Mouse (Mus musculus) midbrain, embryonic 13.5 days (tissue): ENCODE data around the gene Ccdc169. TPM values are rescaled to one million over a fixed set of nuclear protein-coding genes. Genes with fewer than 3 reads are reported as not detected.

Source experiments
- ATAC-seq: fragments of 200-750 bp; cut with Nextera tagmentation; 2 replicates; pipeline ENCODE4 v1.8.0; 2017; ENCODE audit warnings: mild to moderate bottlenecking, moderate TSS enrichment, moderate library complexity
- H3K27ac ChIP-seq: fragments of 300-500 bp; sonication (generic); 2 replicates; pipeline ENCODE4 v1.5.1; 2015; ENCODE audit warnings: inconsistent platforms, mild to moderate bottlenecking, moderate library complexity
- H3K27me3 ChIP-seq: fragments of 300-500 bp; sonication (generic); 2 replicates; pipeline ENCODE4 v1.6.1; 2015; ENCODE audit warnings: mild to moderate bottlenecking, inconsistent platforms
- H3K36me3 ChIP-seq: fragments of 300-500 bp; sonication (generic); 2 replicates; pipeline ENCODE4 v1.6.1; 2015; ENCODE audit warnings: mild to moderate bottlenecking, inconsistent platforms
- H3K4me1 ChIP-seq: fragments of 300-500 bp; sonication (generic); replicated peaks from 2 replicates; pipeline ENCODE4 v1.6.1; 2015; ENCODE audit warnings: inconsistent platforms
- H3K4me2 ChIP-seq: fragments of 300-500 bp; sonication (generic); replicated peaks from 2 replicates; pipeline ENCODE4 v1.6.1; 2015; ENCODE audit warnings: moderate library complexity, mild to moderate bottlenecking, inconsistent platforms
- H3K4me3 ChIP-seq: fragments of 300-500 bp; sonication (generic); replicated peaks from 2 replicates; pipeline ENCODE4 v1.5.1; 2015; ENCODE audit warnings: mild to moderate bottlenecking, inconsistent platforms
- H3K9ac ChIP-seq: fragments of 300-500 bp; sonication (generic); replicated peaks from 2 replicates; pipeline ENCODE4 v1.6.1; 2015; ENCODE audit warnings: mild to moderate bottlenecking, inconsistent platforms
- H3K9me3 ChIP-seq: fragments of 300-500 bp; sonication (generic); 2 replicates; pipeline ENCODE4 v1.6.1; 2016; ENCODE audit warnings: mild to moderate bottlenecking, inconsistent platforms
- WGBS: fragments of 180-500 bp; shearing (Covaris S2); methylation state at CpG from one replicate; pipeline ENCODE4 v1.1.7; 2015; 5-methylcytosine and 5-hydroxymethylcytosine counted together
- polyA plus RNA-seq: library from polyadenylated mRNA; unstranded; fragments of >200 nt; fragmentation: Nextera tagmentation; extraction: Ambion mirVana; gene quantifications from 2 replicates; pipeline ENCODE4 v1.2.1, GENCODE M21; 2015

The Ccdc169 gene
- polyA plus RNA-seq = 0.05 TPM in 1 of 2 replicates, not detected in the other

GRCm38 (mm10) chr3:55137039-55137438 lies at the start of gene Ccdc169:
Ccdc169 (plus strand) TSS chr3:55137339.
- no peak for ATAC-seq
- H3K9ac ChIP-seq = no peak within 1 kb of the TSS
- no peaks in the 10 kb centered on the region for H3K4me1 ChIP-seq
- no peaks in the 10 kb centered on the region for H3K9me3 ChIP-seq
- no peak within 1 kb of the TSS for H3K4me3 ChIP-seq
- no peaks in the 10 kb centered on the region for H3K27me3 ChIP-seq
- H3K36me3 ChIP-seq = peaks cover 43% of the 10 kb centered on the region
- H3K4me2 ChIP-seq = no peak within 1 kb of the TSS
- no peak within 1 kb of the TSS for H3K27ac ChIP-seq

DNA sequence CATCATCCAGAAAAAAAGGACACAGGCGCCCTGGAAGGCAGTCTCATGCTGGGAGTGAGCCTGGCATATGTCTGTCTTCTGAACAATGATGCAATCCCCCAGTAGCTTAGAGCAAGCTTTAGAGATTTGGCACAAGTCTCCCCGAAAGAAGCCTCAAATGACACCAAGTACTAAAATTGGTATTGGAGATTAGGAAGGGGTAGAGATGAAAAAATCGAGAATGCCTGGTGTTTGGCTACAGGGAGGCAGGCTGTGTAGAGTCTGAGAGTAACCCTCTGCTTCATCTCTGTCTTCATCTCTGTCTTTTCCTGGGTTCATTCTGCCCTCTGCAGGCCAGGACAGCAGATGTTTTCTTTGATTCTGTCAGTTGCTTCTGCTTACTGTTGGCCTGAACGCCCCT lies 49.8 kb upstream of the Ccdc169 start:
- peaks cover 5% of the 10 kb centered on the region for H3K4me1 ChIP-seq
- WGBS = 69% methylated on average over 4 of the region's 4 CpGs

DNA sequence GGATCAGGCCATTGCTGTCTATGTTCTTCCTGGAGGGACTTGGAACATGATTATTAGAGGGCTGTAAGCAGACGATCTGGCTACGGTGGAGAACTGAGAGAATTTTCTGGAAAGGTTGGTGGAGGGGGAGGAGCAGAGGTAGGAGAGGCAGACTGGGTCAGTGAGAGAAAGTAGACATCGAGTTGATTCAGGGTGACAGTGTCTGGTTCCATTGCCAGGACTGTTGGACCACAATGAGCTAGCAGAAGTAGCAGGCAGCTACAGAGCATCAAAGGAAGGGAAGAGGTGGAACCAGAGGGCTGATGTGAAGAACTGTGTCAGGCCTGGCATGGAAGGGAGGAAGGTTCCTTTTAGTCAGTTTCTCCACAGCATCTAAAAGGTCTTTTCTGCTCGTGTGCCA lies 48.8 kb upstream of the Ccdc169 start:
- H3K9ac ChIP-seq = no peak overlapping the region
- whole genome bisulfite sequencing = 78% methylated on average over 4 of the region's 4 CpGs
- no peak overlapping the region for H3K4me3 ChIP-seq
- no peaks in the 10 kb centered on the region for H3K27me3 ChIP-seq
- H3K36me3 ChIP-seq = no peaks in the 10 kb centered on the region
- H3K27ac ChIP-seq = no peak overlapping the region
- H3K9me3 ChIP-seq = no peaks in the 10 kb centered on the region
- H3K4me2 ChIP-seq = no peak overlapping the region
- no peak for ATAC-seq
- peaks cover 5% of the 10 kb centered on the region for H3K4me1 ChIP-seq

More for the DNA sequence above, 49.8 kb upstream of the Ccdc169 start:
- H3K9me3 ChIP-seq = no peaks in the 10 kb centered on the region
- H3K27ac ChIP-seq = no peak overlapping the region
- no peak overlapping the region for H3K4me3 ChIP-seq
- no peak for ATAC-seq
- no peak overlapping the region for H3K4me2 ChIP-seq
- no peak overlapping the region for H3K9ac ChIP-seq
- H3K36me3 ChIP-seq = no peaks in the 10 kb centered on the region
- H3K27me3 ChIP-seq = no peaks in the 10 kb centered on the region

- ATAC-seq = no peak
- Histone ChIP-seq H3K27me3 (no peaks in the 10 kb centered on the region), H3K4me2 (no peak overlapping the region), H3K27ac (no peak overlapping the region), H3K9ac (no peak overlapping the region), H3K4me3 (no peak overlapping the region), H3K4me1 (peaks cover 5% of the 10 kb centered on the region), H3K36me3 (no peaks in the 10 kb centered on the region), H3K9me3 (no peaks in the 10 kb centered on the region)
- WGBS = 80% methylated on average over 3 of the region's 3 CpGs
Measured at GRCm38 (mm10) chr3:55088843-55089242, 48.3 kb upstream of the Ccdc169 start.

GRCm38 (mm10) chr3:55089291-55089690 lies 47.8 kb upstream of the Ccdc169 start:
- 84% methylated on average over 4 of the region's 4 CpGs for WGBS
- H3K9ac ChIP-seq = no peak overlapping the region
- H3K4me1 ChIP-seq = peaks cover 5% of the 10 kb centered on the region
- no peaks in the 10 kb centered on the region for H3K9me3 ChIP-seq
- no peaks in the 10 kb centered on the region for H3K36me3 ChIP-seq
- H3K27me3 ChIP-seq = no peaks in the 10 kb centered on the region
- no peak overlapping the region for H3K4me2 ChIP-seq
- no peak overlapping the region for H3K4me3 ChIP-seq
- ATAC-seq = no peak
- no peak overlapping the region for H3K27ac ChIP-seq

- no peaks in the 10 kb centered on the region for H3K9me3 ChIP-seq
- H3K4me3 ChIP-seq = no peak overlapping the region
- no peak for ATAC-seq
- peaks cover 18% of the 10 kb centered on the region for H3K4me1 ChIP-seq
- H3K4me2 ChIP-seq = no peak overlapping the region
- no peaks in the 10 kb centered on the region for H3K27me3 ChIP-seq
- no peaks in the 10 kb centered on the region for H3K36me3 ChIP-seq
- H3K9ac ChIP-seq = no peak overlapping the region
- 81% methylated on average over 1 of the region's 1 CpGs for WGBS
- no peak overlapping the region for H3K27ac ChIP-seq
Measured at GRCm38 (mm10) chr3:55093161-55093560, 44.0 kb upstream of the Ccdc169 start.

- H3K36me3 ChIP-seq = no peaks in the 10 kb centered on the region
- H3K4me2 ChIP-seq = no peak overlapping the region
- H3K27me3 ChIP-seq = no peaks in the 10 kb centered on the region
- H3K9me3 ChIP-seq = no peaks in the 10 kb centered on the region
- peak overlapping the region; percentile 49 for H3K27ac ChIP-seq
- H3K4me1 ChIP-seq = peaks cover 18% of the 10 kb centered on the region
- no peak overlapping the region for H3K4me3 ChIP-seq
- no peak overlapping the region for H3K9ac ChIP-seq
- peak; percentile 83 for ATAC-seq
- WGBS = 21% methylated on average over 8 of the region's 8 CpGs
Measured at GRCm38 (mm10) chr3:55095968-55096654, 41.0 kb upstream of the Ccdc169 start.

DNA sequence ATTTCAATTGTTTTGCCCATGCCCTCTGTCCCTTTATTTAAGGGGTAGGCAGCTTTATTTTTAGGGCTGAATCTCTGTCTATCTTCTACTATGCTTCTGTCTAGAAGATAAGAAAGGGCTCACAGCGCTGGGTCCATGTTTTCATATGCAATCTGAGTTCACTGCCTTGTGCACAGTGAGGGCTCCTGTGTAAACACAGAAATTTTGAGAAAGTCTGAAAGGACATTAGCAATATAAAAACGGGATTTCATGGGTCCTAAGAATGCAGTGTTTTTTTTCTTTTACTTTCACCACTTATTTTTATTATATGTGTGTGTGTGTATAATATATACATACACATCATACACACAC lies 40.5 kb upstream of the Ccdc169 start:
- 78% methylated on average over 2 of the region's 2 CpGs for whole genome bisulfite sequencing
- Histone ChIP-seq H3K4me3 (no peak overlapping the region), H3K4me2 (no peak overlapping the region), H3K27me3 (no peaks in the 10 kb centered on the region), H3K4me1 (peaks cover 18% of the 10 kb centered on the region), H3K9me3 (no peaks in the 10 kb centered on the region), H3K36me3 (no peaks in the 10 kb centered on the region), H3K9ac (no peak overlapping the region), H3K27ac (peak overlapping the region; percentile 49)
- ATAC-seq = no peak; the same call in 1 of the 2 replicates

- H3K27ac ChIP-seq = peak overlapping the region; percentile 25; the same call in 1 of the 2 replicates
- H3K4me2 ChIP-seq = no peak overlapping the region
- no peaks in the 10 kb centered on the region for H3K9me3 ChIP-seq
- WGBS = 85% methylated on average over 2 of the region's 2 CpGs
- peaks cover 18% of the 10 kb centered on the region for H3K4me1 ChIP-seq
- H3K36me3 ChIP-seq = no peaks in the 10 kb centered on the region
- H3K4me3 ChIP-seq = no peak overlapping the region
- H3K27me3 ChIP-seq = no peaks in the 10 kb centered on the region
- no peak for ATAC-seq
- no peak overlapping the region for H3K9ac ChIP-seq
Measured at GRCm38 (mm10) chr3:55097186-55097585, 40.0 kb upstream of the Ccdc169 start.

DNA sequence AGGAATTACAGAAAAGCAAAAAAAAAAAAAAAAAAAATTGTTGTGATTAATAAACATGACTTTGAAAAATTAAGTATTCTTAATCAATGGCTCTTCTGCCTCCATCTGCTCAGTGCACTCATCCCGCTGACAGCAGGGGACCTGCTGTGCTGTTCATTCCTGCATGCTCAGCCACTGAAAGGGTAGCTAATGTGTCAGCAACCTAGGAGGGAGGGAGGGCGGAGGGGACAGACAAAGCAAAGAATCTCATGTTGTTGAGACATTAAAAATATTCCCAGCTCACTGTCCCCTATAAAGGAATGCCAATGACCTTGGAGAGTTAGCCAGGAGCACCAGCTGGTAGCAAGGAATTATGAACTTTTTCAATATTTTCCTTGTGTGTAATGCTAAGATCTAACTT lies 39.1 kb upstream of the Ccdc169 start:
- peaks cover 18% of the 10 kb centered on the region for H3K4me1 ChIP-seq
- WGBS = 19% methylated on average over 2 of the region's 2 CpGs
- peak; percentile 80 for ATAC-seq
- no peaks in the 10 kb centered on the region for H3K27me3 ChIP-seq
- no peaks in the 10 kb centered on the region for H3K9me3 ChIP-seq
- H3K9ac ChIP-seq = no peak overlapping the region
- no peak overlapping the region for H3K4me2 ChIP-seq
- no peak overlapping the region for H3K27ac ChIP-seq
- H3K4me3 ChIP-seq = no peak overlapping the region
- H3K36me3 ChIP-seq = no peaks in the 10 kb centered on the region

DNA sequence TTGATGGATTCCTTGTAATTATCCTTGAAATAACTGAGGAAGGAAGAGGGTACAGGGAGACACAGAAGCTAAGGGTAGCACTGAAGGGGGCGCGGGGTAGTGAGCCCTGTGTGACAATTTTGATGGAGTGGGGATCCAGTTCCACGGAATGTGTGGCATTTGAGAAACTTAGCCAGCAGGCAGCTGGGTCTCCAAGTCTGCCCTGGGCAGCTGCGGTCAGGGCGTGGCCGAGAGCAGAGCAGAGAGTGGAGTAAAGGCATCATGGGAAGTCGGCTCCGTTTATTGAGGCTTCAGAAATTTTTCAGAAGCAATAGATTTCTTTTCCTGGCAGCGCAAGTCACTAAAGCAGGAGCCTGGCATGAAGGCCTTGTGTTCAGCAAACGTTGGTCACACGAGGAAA lies 38.1 kb upstream of the Ccdc169 start:
- ATAC-seq = no peak
- WGBS = 88% methylated on average over 11 of the region's 11 CpGs
- Histone ChIP-seq H3K9me3 (no peaks in the 10 kb centered on the region), H3K27me3 (no peaks in the 10 kb centered on the region), H3K27ac (no peak overlapping the region), H3K4me3 (no peak overlapping the region), H3K36me3 (no peaks in the 10 kb centered on the region), H3K9ac (no peak overlapping the region), H3K4me1 (peaks cover 18% of the 10 kb centered on the region), H3K4me2 (no peak overlapping the region)

DNA sequence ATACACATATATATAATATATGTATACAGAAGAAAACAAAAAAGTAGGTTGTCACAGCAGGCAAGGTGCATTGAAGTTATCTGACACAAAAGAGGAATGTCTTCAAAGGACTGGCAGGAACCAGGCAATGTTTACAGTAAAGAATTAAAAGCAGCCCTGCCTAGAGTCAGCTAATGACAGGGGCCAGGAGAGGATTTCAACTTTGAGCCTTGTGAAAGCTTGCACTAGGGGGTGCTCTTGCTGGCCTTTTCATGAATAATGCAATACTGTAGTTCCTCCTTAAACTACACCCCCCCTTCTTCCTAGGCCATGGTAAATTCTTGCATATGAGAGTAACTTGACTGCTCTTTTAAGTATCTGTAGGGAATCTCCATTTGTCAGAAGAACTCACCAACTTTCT lies 36.0 kb upstream of the Ccdc169 start:
- H3K4me2 ChIP-seq = no peak overlapping the region
- no peak overlapping the region for H3K27ac ChIP-seq
- H3K4me1 ChIP-seq = peaks cover 15% of the 10 kb centered on the region
- H3K9ac ChIP-seq = no peak overlapping the region
- no peaks in the 10 kb centered on the region for H3K27me3 ChIP-seq
- no peaks in the 10 kb centered on the region for H3K9me3 ChIP-seq
- H3K4me3 ChIP-seq = no peak overlapping the region
- ATAC-seq = no peak
- no peaks in the 10 kb centered on the region for H3K36me3 ChIP-seq
